Mouse (Mus musculus) layer of hippocampus, adult 9-10 months (tissue): ENCODE measurements around the gene Mgat4d.
"Not testable (repeated sequence)": the region's sequence is repeated elsewhere in the genome, so short reads cannot be mapped to it uniquely, and the experiment has no call there.

ENCODE experiments used
- DNase-seq: peaks from one replicate; pipeline ENCODE4 v3.0.0; 2022; ENCODE audit warnings: low spot score

Mgat4d gene

DNA sequence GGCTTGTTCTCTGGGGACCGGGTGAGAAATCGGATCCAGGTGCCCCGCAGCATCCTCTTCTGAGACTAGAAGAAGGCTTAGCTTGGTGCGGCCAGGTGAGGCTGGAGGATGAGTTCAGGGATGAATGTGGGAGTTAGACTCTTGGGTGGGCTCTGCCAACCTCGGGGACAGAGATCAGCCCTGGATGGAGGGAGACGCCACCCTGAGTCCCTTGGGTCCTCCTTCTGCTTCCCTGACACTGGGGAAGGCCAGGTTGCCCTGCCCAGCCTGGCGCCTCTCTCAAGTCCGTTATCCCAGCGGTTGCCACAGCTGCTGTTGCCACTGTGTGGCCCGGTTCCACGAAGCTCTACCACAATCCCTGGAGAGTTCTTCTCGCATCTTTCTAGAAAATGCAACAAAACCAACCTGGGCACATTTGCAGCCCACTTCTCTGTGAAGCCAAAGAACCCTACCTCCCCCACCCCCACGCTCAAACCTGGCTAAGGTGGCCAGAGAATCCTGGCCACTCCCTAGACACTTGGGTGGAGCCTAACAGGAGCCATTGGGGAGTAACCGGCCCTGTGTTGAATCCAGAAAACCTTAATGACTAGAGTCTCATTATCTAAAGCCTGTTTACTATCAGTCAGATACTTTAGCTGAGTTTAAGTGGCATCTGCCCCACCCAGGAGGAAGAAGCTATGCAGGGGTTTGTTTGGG, 41.9 kb downstream of the Mgat4d start:
- DNase-seq, result no peak

DNA sequence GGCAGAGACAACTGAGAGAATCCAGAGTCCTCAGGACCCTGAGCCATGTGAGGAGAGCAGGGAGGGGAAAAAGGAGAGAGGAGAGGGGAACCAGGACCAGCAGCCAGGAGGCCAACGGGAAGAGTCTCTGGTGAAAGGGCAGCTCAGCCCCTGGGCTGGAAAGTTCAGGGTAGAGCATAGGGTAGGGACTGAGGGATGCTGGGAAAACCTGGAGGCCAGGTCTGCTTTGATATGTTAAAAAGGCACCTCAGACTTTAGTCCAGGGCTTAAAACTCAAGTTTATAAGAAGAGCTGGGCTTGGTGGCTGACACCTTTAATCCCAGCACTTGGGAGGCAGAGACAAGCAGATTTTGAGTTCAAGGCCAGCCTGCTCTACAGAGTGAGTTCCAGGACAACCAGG, 44.2 kb downstream of the Mgat4d start:
- no peak for DNase-seq

DNA sequence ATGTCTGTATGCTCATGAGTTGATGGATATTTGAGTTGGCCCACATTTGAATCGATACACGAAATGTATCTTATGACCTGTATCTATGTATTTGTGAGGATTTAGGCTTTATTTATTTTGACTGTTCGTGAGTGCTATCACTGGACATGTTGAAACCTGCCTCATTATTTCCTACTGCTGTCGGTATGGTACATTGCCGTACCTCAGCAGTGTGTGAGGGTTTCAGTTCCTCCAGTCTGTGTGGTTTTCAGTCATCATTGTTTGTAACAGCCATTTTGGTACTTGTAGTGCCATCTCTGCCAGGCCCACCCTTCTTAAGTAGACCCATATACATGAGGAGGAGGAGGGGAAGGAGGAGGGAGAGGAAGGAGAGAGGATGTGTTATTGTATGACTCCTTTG, 46.1 kb downstream of the Mgat4d start:
- DNase-seq, result no peak

DNA sequence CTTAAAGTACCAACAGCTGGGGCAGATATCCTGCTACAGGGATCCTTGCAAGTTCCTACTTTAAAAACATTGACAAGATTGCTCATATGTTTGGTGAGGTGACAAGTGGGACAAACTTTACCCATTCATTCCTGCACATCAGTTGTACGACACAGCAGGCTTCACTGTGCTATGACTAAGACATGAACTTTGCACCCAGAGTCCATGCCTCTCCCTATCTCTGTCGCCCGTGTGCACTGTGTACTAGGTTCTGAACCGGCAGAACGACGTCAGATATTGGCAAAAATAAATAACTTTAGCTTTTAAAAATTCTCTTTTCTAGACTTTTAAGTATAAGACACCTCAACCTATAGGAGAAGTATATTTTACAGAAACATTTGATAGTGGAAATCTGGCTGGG, 48.4 kb downstream of the Mgat4d start:
- no peak for DNase-seq

DNA sequence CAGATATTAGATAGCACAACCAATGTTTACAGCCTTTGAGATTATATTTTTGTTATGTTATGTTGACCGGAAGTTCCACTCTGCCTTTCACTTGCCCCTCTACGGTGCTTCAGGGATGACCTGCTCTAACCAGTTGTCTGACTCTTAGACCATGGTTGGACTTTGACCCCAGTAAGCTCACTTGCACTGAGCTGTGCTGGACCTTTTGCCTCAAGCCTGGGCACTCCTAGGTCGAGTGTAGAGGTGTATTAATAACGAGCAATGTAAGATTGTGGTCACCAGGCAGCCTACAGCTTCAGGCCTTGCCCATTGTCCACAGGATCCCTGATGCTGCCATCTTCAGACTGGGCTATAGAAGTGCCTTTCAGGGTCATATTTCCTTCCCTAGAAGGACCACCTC, 49.5 kb downstream of the Mgat4d start:
- DNase-seq, result no peak

DNA sequence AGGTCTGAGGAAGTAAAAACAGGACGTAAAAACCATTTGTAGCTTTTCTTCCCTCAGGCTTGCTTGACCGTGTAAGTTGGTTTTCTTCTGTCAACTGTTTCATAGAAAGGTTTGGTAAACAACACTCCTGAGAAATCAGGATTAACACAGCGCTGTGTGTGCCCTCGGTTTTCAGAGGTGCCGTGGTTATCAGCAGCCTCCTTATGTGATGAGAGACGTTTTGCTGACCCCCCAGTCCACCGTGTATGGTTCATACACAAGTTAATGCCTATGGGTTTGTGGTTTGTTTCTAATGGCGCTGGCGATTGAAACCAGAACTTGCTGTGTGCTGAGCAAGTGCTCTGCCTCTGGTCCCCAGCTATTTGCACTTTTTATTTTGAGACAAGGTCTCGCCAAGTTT, 57.3 kb downstream of the Mgat4d start:
- DNase-seq, result no peak

DNA sequence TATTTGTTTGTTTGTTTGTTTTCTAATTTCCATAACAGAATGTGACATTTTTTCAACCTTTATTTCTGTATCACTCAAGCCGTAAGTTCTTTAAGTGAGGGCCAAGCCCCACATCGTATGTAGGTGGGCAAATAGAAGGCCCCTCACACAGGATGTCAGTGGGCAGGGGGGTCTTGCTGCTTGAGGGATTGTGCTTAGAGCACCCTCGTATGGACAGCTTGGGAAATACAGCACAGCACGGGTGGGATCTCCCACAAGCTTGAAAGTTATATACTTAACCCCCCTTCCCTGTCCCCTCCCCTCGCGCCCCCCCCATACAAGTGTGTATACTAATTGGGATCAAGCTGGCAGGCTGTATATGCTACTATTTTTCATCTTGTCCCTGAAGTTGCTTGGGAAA, 58.6 kb downstream of the Mgat4d start:
- DNase-seq, result no peak

DNA sequence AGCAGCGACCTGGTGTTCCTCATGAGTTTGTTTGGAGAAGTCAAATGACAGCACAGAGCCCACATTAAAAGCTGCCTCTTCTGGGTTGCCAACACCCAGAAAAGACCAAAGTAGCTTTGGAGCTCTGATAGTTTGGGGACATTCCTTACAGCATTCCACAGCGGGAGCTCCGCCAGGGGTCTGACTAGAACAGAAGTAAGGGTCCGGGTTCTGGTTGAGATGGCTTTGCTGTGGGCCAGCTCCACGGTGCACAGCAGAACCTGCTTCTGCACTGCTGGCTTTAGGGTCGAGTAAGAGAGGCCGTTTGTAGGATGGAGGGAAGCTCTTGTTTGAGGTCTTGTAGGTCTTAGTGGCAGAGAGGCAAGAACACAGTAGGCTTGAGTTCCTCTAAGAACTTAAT, 60.2 kb downstream of the Mgat4d start:
- DNase-seq, result no peak

DNA sequence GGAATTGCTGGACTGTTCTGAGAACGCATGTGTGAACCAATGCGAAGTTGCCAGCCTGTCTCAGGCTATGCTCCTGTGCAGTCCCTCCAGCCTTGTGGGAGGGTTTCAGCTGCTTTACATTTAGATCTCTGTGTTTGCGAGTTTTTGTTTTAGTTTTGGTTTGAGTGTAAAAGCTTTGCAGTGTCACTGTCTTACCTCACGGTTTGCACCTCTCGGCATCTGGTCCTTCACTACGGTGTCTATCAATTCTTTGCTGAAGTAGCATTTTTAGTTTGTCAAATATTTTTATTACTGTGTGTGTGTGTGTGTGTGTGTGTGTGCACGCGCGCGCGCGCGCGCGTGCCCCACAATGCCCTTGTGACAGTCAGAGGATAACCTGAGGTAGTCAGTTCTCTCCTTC, 68.6 kb downstream of the Mgat4d start:
- no peak for DNase-seq

DNA sequence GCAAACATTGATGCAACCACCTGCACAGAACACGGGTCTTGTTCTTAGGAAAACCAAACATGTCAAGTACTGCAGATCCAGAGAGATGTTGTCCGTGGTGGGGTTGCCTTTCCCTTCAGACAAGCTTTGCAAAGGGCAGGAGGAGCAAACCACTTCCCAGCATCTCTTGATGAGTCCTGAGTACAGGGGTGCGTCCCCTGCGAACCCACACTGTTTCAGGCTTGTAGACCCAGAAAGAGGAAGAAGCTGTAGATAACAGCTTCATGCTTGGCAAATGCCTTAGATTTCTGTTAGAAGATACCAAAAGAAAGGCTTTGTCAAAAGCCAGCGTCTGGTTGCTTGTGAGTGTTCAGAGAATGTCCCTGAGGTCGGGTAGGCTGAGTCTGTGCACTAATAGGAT, 69.7 kb downstream of the Mgat4d start:
- no peak for DNase-seq

DNA sequence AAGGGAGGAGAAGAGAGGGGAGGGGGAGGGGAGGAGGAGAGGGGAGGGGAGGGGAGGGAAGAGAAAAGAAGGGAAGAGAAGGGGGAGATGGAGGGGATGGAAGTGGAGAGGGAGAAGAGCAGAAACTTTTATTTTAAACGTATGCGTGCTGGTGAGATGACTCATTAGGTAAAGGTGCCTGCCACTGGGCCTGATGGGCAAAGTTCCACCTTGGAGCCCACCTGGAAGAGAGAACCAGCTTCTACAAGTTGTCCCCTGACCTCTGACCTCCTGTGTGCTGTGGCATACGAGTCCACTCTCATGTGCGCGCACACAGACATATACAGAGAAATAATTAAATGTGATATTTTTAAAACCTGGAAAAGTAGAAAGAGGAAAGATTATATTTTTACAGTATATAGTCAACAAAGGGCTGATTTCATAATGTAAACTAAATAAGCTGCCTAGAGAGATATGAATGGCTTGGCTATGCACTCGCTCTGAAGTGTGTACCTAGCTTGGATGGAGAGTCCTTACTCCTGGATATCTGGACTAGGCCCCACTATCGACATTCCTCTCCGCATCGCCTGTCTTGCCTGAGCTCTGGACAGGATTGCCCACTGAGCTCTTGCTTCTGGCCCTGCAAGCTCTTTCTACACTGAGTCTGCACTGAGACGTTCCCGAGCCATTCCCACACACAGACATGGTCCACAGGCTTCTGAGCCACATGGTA, 70.7 kb downstream of the Mgat4d start:
- DNase-seq, result no peak

DNA sequence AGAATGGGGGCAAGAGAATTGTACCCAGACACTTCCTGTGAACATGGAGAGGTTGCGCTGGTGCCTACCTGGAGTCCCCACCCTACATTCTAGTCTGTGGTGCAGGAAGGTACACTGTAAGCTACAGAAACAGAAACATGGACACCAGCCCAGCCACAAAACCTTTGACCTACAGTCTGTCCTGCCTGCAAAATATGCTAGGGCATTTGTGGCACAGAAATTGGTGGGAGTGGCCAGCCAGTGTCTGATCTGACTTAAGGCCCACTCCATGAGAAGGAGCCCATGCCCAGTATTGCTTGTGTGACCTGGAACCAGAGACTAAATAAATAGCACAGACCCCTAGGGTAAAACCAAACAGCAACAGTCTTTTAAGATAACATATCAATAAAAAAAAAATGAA, 73.1 kb downstream of the Mgat4d start:
- DNase-seq, result no peak

DNA sequence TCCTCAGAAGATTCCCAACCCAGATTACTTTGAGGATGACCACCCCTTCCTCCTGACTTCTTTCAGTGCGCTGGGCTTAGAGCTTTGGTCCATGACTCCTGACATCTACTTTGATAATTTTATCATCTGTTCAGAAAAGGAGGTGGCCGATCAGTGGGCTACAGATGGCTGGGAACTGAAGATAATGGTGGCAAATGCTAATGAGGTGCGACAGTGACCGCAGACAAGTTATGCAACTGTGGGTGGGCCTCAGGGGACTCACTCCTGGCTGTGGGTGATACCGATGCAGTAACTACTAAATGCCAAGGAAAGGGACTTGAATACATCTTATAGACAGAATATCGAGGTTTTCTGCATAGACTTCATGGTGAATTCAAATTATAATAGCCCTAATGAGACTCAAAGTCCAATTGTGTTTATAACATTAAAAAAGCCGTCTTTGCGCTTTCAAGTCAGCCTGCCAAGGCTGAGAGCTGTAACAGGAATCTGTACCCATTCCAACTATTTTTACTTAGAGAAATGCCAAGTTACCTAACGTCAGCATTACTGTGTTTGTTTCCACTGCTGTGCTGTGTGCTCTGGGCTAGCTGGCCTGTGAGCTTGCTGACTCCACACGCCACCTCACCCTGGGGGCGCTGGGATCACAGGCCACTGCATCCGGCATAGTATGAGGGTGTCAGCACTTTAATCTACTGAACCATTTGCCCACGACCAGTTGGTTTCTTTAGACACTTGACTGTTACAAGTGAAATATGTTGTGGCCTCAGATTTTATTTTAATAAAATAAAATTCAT, 75.0 kb downstream of the Mgat4d start:
- no peak for DNase-seq

DNA sequence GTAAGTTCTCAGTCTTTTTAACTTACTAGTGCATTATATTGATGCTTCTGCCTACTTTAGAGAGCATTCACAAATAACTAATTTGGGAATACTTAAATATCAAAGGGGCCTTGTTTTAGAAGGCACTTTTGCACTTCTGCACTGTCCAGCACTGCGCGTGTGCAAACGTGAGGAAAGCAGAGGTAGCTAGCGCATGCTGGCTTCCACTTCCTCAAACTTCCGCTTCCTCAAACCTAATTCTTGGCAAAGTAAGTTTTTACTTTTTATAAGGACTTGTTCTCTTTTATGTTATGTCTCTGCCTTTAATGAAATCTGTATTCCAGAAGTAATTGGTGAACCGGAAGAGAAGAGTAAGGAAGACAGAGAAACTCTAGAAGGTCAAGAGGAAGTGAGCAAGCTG, 76.9 kb downstream of the Mgat4d start:
- DNase-seq, result no peak

DNA sequence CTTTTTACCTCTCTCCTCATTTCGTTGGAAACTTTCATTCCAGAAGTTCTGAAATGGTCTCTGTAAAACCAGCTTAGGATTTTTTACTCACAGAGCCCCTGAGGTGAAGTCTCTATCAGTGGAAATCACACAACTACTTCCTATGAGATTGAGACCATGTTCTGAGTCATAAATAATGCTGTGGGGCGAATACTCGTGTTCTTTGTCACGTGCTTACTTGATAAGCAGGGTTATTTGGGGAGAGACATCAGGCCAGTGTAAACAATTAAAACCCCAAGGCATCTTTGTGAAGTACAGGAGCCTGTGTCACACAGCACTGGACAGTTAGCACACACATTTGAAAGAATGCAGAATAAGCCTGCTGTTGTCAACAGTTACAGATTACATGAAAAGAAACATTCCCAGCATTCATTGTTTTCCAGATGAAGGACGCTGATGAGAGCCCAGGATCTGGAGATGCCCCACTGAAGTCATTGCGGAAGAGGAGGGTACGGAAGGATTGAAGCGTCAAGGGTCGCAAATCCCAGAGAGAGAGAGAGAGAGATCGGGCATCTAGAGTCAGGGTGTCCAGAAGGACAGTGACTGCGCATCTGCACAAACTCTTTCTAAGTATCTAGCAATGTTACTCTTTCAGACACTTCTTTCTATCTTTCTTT, 78.0 kb downstream of the Mgat4d start:
- DNase-seq, result no peak

DNA sequence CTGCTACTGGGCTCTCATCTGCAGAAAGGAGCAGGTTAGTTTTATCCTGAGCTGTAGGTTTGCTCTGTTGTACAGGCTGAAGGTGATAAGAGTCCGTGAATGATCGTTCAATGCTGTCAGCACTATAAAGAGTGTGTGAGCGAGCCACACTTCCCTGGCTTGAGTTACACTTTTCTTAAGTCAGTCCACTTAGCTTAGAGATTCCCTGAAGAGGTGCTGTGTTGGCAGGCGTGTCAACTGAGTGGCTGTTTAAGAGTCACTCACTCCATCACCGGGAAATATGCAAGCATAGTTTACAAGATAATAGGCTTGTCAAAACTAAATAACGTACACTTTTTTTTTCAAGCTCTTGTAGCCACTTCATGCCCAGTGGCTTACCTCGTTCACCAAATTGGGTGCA, 78.7 kb downstream of the Mgat4d start:
- no peak for DNase-seq

DNA sequence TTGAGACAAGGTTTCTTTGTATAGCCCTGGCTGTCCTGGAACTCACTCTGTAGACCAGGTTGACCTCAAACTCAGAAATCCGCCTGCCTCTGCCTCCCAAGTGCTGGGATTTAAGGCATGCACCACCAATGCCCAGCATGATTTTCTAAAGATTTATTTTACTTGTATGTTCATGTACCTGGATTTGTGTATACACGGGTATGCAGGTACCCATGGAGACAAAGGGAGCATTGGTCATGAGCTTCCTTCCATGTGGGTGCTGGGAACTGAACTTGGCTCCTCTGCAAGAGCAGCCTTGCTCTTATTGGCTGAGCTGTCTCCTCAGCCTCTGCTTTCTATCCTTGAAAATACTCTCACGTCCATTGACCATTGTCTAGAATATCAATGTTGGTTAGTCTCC, 80.3 kb downstream of the Mgat4d start:
- DNase-seq, result not testable (repeated sequence)

DNA sequence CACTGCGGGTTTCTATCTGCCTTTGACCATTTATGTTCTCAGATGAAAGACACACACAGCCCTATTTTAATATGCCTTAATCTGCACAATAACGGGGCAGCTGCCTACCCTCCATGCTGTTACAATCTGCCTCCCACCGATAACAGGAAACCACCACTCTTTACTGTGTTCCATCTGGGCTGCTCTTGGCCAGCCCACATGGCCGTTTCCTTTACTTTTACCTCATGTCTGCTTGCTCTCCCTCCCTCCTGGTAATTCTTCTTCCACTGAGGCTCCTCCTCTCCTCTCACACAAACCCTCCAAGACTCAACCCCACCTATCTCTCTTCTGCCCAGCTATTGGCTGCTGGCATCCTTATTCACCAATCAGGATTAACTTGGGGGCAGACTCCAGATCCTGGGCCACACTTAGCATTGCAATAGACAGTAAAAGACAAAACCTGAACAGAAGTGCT, 80.8 kb downstream of the Mgat4d start:
- DNase-seq, result no peak
